Mouse (Mus musculus) layer of hippocampus, postnatal 25 days (tissue): ENCODE data around the gene Xpot. TPM values are rescaled to one million over a fixed set of nuclear protein-coding genes. Genes with fewer than 3 reads are reported as not detected.

Source experiments
- DNase-seq, 2 experiments: peaks; one replicate each; pipeline ENCODE4 v3.0.0; 2022; ENCODE audit warnings: mixed read lengths in 2 of 2, low spot score in 1 of 2; ENCODE audit errors: extremely low spot score in 1 of 2
- total RNA-seq, 2 experiments: library from RNA; stranded (reverse); gene quantifications; 2 replicates each; pipeline ENCODE4 v1.2.3; 2021

Gene Xpot
- total RNA-seq, 2 experiments from 2014 or later: 61.2 to 69.0 TPM

GRCm38 (mm10) chr10:121625006-121625405, 1.1 kb downstream of the Xpot start:
- no peak for DNase-seq

DNA sequence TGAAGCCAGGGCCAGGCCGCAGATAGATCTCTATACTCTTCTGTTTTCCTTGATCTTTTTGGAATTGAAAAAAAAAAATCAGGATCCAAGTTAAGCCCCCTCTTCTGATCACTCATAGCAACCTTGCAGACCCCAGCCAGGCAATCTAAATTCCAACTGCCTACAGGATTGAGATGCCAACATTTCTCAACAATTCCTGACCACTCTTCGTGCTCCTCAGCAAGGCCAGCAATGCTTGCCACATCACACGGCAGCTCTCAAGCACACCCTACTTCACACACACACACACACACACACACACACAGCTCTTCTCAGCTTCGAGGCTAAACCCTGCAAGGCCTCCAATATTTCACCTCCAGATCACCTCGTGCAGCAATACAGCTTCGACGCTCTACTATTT, 2.5 kb downstream of the Xpot start:
- no peak for DNase-seq

DNA sequence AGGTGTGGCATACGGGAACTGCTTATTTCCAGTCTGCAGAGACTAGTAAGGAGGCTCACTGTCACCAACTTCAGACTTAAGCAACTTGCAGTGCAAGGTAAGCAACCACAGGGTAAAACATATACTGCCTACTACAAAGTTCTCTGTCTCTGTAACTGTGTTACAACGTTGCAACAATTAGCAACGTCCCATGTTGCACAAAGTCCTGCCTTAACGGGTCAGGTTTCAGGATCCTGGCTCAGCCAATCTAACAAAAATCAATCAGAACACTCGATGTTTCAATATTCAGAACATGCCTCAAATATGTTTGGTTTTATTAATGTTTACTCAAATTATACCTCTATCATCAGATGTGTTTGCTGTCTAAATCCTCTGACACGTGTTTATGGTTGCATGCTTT, 3.7 kb downstream of the Xpot start:
- no peak for DNase-seq

GRCm38 (mm10) chr10:121615935-121616334, 10.2 kb downstream of the Xpot start:
- DNase-seq: no peak

DNA sequence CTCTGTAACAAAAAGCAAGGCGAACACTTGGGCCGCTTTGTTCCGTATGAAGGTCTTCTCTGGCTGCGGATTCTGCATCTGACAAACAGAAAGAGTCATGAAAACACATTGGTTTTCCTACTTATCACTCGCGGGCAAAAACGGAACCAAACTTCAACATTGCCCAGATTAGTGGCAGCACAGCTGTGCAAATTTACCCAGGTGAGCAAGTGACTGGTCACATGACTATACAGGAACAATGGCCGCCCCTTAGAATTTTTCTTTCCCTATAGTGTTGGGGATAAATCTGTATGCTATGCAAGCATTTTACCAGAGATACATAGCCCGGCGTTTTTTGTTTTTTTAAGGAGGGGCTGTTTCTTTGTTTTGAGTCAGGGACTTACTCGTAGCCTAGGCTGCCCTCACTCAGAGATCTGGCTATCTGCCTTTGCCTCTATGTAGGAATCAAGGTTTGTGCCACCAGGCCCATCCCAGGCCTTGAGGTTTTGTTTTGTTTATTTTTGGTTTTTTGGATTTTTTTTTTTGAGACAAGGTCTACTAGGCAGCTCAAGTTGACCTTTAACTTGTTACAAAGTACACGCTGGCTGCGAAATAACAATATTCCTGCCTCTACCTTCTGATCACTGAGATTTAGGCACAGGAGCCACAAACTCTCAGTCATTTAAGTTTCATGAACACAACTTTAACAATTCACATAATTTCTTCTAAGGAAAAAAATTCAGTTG, 10.8 kb downstream of the Xpot start:
- no peak for DNase-seq

DNA sequence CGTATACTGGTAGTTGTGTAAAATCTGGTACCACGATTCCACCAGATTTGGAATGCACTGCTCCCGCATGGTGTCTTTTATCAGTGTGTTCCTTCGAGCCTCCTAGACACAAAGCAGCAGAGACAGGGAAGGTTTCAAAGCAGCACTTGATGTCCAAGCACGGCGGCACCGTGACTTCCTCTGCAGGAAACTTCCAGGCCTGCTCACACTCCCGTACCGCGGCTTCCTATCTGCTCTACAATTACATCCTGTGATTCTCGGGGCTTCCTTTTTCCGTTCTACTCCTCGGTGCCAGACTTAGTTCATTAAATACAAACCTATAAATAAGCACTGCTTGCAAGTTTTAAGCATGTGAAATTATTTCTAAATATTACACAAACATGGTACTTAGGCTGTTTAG, 12.6 kb downstream of the Xpot start:
- no peak for DNase-seq

DNA sequence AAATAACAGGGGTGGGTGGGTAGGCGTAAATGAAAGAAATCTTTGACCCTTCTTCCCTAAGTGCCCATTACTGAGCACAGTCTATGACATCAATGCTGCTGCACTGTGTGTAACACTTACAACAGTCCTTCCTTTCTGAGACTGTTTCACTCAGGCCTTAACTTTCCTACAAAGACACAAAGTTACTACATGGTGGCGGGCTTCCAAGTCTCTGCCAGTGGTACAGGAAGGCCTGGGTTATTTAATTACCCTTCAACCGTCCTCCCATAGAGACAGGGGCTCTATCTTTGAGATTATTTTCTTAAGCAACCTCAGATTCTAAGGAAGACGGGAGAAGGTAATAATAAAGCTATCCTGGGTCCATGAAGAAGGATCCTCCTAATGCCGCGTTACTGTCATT, 13.7 kb downstream of the Xpot start:
- no peak for DNase-seq

GRCm38 (mm10) chr10:121611587-121611986, 14.5 kb downstream of the Xpot start:
- no peak for DNase-seq

GRCm38 (mm10) chr10:121608177-121608576, 18.0 kb downstream of the Xpot start:
- no peak for DNase-seq

- DNase-seq: no peak
Observed at GRCm38 (mm10) chr10:121604632-121605344, 21.3 kb downstream of the Xpot start.

- DNase-seq: no peak
Observed at GRCm38 (mm10) chr10:121603556-121603955, 22.6 kb downstream of the Xpot start.

- no peak for DNase-seq
Observed at GRCm38 (mm10) chr10:121601272-121601671, 24.9 kb downstream of the Xpot start.

DNA sequence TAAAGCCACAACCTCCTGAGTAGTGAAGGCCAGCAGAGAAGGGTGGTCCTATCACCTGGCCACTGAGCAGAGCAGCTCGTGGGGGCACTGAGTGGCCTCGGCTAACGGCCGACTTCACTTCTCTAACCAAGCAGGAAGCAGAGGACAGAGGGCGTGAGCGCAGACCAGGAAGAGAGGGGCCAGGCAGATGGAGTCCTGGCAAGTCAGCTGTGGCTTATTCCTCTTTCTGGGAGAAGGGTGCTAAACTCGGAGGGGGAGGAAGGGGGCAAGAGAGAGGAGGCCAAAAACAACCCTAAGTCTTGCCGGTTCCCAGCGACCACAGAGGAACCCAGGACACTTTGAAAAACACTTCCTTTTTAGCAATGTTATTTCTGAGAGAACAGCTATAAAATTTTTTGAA, 29.6 kb downstream of the Xpot start:
- no peak for DNase-seq

DNA sequence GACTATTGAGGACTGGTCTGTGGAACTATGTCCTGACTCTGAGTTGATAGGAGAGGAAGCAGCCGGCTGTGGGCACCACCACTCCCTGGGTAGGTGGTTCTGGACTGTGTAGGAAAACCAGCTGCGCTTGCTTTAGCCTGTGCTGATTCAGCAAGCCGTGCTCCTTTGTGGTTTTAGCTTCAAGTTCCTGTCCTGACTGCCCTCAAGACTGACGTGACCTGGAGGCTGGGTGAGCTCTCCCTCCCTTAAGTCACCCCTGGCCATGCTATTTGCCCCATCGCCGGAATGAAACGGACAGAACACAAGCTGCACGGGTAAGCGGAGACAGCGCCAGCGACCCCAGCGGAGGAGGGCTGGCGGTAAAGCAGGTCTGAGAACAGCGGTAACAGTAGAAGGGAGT, 35.0 kb downstream of the Xpot start:
- DNase-seq: no peak

DNA sequence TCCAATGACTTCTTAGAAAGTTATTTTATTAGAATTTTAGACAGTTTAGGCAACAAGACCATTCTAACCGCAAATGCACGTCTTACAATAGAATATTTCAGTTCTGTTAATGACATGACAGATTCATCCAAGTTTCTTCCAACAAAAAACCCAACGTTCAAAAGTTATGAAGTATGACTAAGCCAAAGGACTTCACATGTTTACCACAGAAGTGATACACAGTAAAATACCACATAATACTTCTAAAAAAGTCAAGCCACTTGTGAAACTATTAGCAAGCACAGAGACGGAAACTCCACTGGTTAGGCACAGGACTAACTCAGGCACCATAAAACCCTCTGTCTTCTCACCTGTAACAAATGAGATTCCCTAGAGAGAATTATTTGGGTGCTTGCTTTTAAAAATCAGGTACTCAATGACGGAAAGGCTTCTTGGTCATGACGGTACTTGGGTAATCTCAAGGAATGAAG, 38.7 kb downstream of the Xpot start:
- DNase-seq: no peak

GRCm38 (mm10) chr10:121586675-121587370, 39.3 kb downstream of the Xpot start, which contains the start of gene Tbk1:
Gene Tbk1 (minus strand): TSS chr10:121586787.
- peak; percentile 81 to 85 for DNase-seq

DNA sequence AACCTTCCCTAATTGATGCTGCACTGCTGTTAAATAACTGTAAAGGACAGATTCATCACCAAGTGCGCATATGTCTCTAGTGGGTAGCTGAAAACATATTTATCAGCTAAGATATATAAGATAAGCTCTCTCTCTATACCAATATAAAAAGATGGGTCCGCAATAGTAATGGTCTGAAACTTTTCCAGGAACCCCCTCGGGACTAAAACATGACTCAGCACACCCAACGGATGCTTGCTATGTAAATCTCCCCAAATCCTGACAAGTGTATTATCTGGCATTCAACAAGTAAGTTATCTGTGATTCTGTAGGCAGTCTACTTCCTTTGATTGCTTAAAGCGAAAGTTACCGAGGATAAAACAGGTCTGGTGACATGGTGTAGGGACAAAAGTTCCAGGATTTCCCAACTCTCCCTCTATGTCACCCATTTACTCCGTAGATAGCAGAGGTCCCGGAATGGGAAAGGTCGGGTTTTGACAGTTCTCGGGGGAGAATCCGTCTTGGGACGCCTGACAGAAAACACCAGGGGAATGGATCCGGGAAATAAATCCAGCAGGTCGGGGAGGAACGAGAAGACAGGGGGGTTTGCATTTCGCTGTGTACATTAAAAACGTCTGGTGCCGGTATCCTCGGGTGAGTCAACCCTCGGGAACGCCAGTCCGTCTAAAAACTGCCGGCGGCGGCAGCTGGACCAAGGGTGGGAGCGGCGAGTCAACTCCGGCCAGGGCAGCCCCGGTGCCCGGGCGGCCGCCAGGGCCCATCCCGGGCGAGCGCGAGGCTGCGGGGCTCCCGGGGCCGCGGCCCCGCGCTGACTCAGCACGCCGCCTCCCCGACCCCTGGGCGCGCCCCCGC, 40.1 kb downstream of the Xpot start:
- peak in 1 of 2 experiments; percentile 22 for DNase-seq

- DNase-seq: no peak
Observed at GRCm38 (mm10) chr10:121585056-121585790, 40.9 kb downstream of the Xpot start.

GRCm38 (mm10) chr10:121584033-121584432, 42.1 kb downstream of the Xpot start:
- no peak for DNase-seq

DNA sequence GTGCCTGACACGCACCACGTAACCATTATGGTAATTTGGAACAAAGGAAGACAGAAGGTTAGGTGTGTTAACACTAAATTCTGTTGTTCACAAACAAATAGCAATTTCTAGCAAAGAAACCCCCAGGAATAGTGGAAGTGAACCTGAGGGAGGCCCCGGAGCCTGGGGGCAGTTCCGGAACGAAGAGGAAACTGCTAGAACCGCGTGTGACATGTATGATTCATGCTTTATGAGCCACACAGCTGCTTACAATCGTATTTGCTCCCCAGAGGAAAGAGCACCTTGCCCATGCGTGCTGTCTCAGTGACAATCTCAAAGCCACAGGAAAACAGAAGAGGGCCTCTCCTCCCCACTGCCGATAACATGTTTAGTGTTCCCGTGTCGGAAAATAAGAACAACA, 43.1 kb downstream of the Xpot start:
- no peak for DNase-seq
